ENCODE assay signal across 8 mouse cellular contexts in the genomic region with DNA sequence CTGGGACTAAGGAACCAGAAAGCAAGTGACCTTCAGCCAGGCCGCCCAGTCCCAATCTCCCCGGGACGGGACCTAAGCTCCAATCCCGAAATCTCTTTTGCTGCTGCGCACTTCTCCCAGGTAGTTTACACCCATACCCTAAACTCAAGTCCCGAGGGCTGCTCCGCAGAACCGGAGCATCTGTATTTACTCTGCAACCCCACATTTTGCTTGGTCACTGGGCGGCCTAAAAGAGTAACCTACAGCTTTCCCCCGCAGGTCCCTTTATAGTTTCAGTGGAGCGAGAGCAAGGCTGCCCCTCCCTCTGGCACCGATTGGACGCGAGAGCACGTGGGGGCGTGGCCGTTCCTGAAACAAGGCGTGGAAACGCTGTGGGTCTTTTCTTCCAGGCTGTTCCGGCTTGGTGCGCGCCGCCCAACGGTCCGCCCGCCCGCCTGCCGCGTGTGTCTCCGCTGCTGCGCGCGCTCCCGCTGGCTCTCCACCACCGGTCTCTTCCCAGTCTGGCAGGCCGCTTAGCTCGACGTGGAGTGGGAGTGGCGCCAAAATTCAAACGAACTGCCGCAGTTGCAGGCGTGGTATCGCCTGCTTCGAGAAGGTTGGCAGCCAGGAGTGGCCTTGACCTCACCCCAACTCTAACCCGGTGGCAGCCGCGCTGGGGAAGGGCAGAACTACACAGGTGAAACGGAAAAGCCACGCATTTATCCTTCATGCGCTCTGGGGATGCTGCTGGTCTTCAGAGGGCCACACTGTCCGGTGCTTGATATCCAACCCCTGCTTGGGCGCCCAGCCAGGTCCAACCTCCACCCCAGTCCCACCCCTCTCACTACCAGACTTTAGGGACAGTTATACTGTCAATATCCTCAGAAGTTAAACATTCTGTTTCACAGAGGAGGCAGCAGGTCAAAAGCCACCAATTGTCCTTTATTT. TPM values are rescaled to one million over a fixed set of nuclear protein-coding genes. Genes with fewer than 3 reads are reported as not detected.
DNase-seq lines count a peak whose midpoint lies in the region; ATAC-seq and TF ChIP-seq lines count a peak whose summit lies in the region.
"Not testable (repeated sequence)": the region's sequence is repeated elsewhere in the genome, so short reads cannot be mapped to it uniquely, and the experiment has no call there.

No protein-coding gene starts in this region.

- peak in 1 of 2 experiments; percentile 67; a peak in 2 of 4 replicates for TF ChIP-seq POLR2A in MEL (IDR thresholded peaks at IDR 0.05; ENCODE audit: control insufficient read depth in 1 of 2, insufficient read depth in 1 of 2, low read depth in 1 of 2, low read length in 2 of 2, poor library complexity in 1 of 2)
- peak; percentile 57 for TF ChIP-seq POLR2A in testis, adult 2 months (IDR thresholded peaks at IDR 0.05; ENCODE audit: control insufficient read depth, low read depth, low read length)

- TF ChIP-seq CTCF in MEL (IDR thresholded peaks at IDR 0.05 in 2 of 3, conservative IDR thresholded peaks at IDR 0.05 in 1 of 3; ENCODE audit: control insufficient read depth in 1 of 3, insufficient read depth in 1 of 3, low read depth in 2 of 3, low read length in 3 of 3, poor library complexity in 1 of 3, severe bottlenecking in 1 of 3); testis, adult 2 months (IDR thresholded peaks at IDR 0.05; ENCODE audit: control insufficient read depth, insufficient read depth, insufficient replicate concordance, low read depth, low read length): not testable (repeated sequence)

- peak overlapping the region; percentile 69 for H3K27ac ChIP-seq in MEL (ENCODE audit: control insufficient read depth, low read depth, low read length)
- not testable (repeated sequence) for H3K27ac ChIP-seq in forebrain, embryonic 16.5 days (ENCODE audit: low read length); neural tube, embryonic 14.5 days (ENCODE audit: low read depth, low read length)
- H3K27ac ChIP-seq in testis, adult 2 months (ENCODE audit: control insufficient read depth, insufficient read depth, low read depth, low read length): peak overlapping the region; percentile 97

- intact Hi-C loops in heart, postnatal 36 days (cut with DNase I): loop anchor here (5.0 kb wide), 1 partner anchor 377 kb away; the partner anchor contains the start of gene Syncrip

- H3K4me1 ChIP-seq in MEL (ENCODE audit: control insufficient read depth in 1 of 2, insufficient read depth in 2 of 2, low read length in 2 of 2); forebrain, embryonic 16.5 days (replicated peaks; ENCODE audit: control insufficient read depth, insufficient read depth, low read length); neural tube, embryonic 14.5 days (ENCODE audit: control insufficient read depth, insufficient read depth, low read length); testis, adult 2 months (ENCODE audit: control insufficient read depth, insufficient read depth, low read length): not testable (repeated sequence)

- H3K4me2 ChIP-seq in forebrain, embryonic 16.5 days (ENCODE audit: low read length): peak overlapping the region; percentile 65
- peak overlapping the region; percentile 57 for H3K4me2 ChIP-seq in neural tube, embryonic 14.5 days (ENCODE audit: low read depth, low read length)

- peak overlapping the region; percentile 73 for H3K9ac ChIP-seq in MEL (ENCODE audit: control insufficient read depth, low read depth, low read length, poor library complexity, severe bottlenecking)
- peak overlapping the region; percentile 41; the same call in 1 of the 2 replicates for H3K9ac ChIP-seq in forebrain, embryonic 16.5 days (replicated peaks; ENCODE audit: low read depth, low read length)
- H3K9ac ChIP-seq in neural tube, embryonic 14.5 days (replicated peaks; ENCODE audit: low read depth, low read length): not testable (repeated sequence)

- DNase-seq in MEL (ENCODE audit: low read depth, low spot score): peak; percentile 91
- DNase-seq in cerebellum, adult 18-20 months: peak; percentile 72 to 77
- DNase-seq in heart, postnatal 36 days: peak; percentile 80 to 83
- peak; percentile 81 to 85 for DNase-seq in layer of hippocampus, adult 18-20 months (ENCODE audit: low spot score in 2 of 2)
- DNase-seq in lung, adult 18-20 months: peak; percentile 89 to 92

- TF ChIP-seq RAD21 in MEL (IDR thresholded peaks at IDR 0.05; ENCODE audit: low read depth, low read length): not testable (repeated sequence)

- WGBS in forebrain, embryonic 16.5 days: 2% methylated on average over 47 of the region's 52 CpGs
- WGBS in neural tube, embryonic 14.5 days: 1% methylated on average over 47 of the region's 52 CpGs

- H3K27me3 ChIP-seq in MEL (ENCODE audit: control insufficient read depth in 1 of 2, insufficient read depth in 2 of 2, low read length in 2 of 2); forebrain, embryonic 16.5 days (replicated peaks; ENCODE audit: control insufficient read depth, insufficient read depth, low read length); neural tube, embryonic 14.5 days (ENCODE audit: control insufficient read depth, insufficient read depth, low read length); testis, adult 2 months (ENCODE audit: control insufficient read depth, insufficient read depth, low read length): not testable (repeated sequence)

- not testable (repeated sequence) for TF ChIP-seq EP300 in MEL (IDR thresholded peaks at IDR 0.05; ENCODE audit: low read depth in 1 of 2, low read length in 2 of 2)

- not testable (repeated sequence) for H3K36me3 ChIP-seq in MEL (ENCODE audit: control insufficient read depth in 1 of 2, insufficient read depth in 2 of 2, low read length in 2 of 2); forebrain, embryonic 16.5 days (ENCODE audit: control insufficient read depth, insufficient read depth); neural tube, embryonic 14.5 days (ENCODE audit: control insufficient read depth, insufficient read depth, low read length); testis, adult 2 months (ENCODE audit: control insufficient read depth, insufficient read depth, low read length)

- ATAC-seq in forebrain, embryonic 16.5 days: peak; percentile 99
- ATAC-seq in neural tube, embryonic 14.5 days (ENCODE audit: low read depth): peak; percentile 99

- H3K9me3 ChIP-seq in MEL (replicated peaks; ENCODE audit: insufficient read depth, low read length); forebrain, embryonic 16.5 days (ENCODE audit: control insufficient read depth, low read length); neural tube, embryonic 14.5 days (ENCODE audit: control insufficient read depth, low read length): not testable (repeated sequence)

- H3K4me3 ChIP-seq in MEL (ENCODE audit: control insufficient read depth in 1 of 2, insufficient read depth in 1 of 2, low read depth in 2 of 2, low read length in 2 of 2): peak overlapping the region; percentile 63 to 70
- peak overlapping the region; percentile 47 for H3K4me3 ChIP-seq in forebrain, embryonic 16.5 days (replicated peaks; ENCODE audit: low read length)
- peak overlapping the region; percentile 32 for H3K4me3 ChIP-seq in neural tube, embryonic 14.5 days (ENCODE audit: low read depth, low read length)
- H3K4me3 ChIP-seq in testis, adult 2 months (ENCODE audit: control insufficient read depth, low read depth, low read length): peak overlapping the region; percentile 91

- not testable (repeated sequence) for H3K79me2 ChIP-seq in MEL (ENCODE audit: control insufficient read depth, insufficient read depth, low read length, poor library complexity)

TF ChIP-seq in MEL, 35 proteins besides CTCF, POLR2A, EP300 and RAD21:
- TF ChIP-seq NELFE (IDR thresholded peaks at IDR 0.05; ENCODE audit: low read depth, low read length) (peak; percentile 48; the same call in 1 of the 2 replicates), USF1 (IDR thresholded peaks at IDR 0.05; ENCODE audit: low read depth, low read length) (0 out of 2 replicates have a peak, but pooled peaks have one; percentile 20), ELF1 (IDR thresholded peaks at IDR 0.05; ENCODE audit: low read depth, low read length) (0 out of 2 replicates have a peak, but pooled peaks have one; percentile 11), NRF1 (IDR thresholded peaks at IDR 0.05; ENCODE audit: insufficient read depth, low read depth, low read length, poor library complexity, severe bottlenecking) (peak; percentile 35; the same call in 1 of the 2 replicates), MAX (IDR thresholded peaks at IDR 0.05; ENCODE audit: low read length) (peak; percentile 56; the same call in 1 of the 2 replicates), MXI1 (IDR thresholded peaks at IDR 0.05; ENCODE audit: low read depth, low read length) (peak; percentile 38; the same call in 1 of the 2 replicates)
TF ChIP-seq in MEL: peak in this region for 6; not testable (repeated sequence) for 29.

RNA-seq across cellular contexts. Expression of gene Trim43c, which starts 19.9 kb away (rescaled TPM):
- total RNA-seq in MEL (2012; rRNA removed): not detected in 2 replicates
- polyA plus RNA-seq in MEL (2012; ENCODE audit: insufficient read depth in 1 of 2, insufficient read length in 2 of 2, low read depth in 1 of 2, low replicate concordance in 2 of 2, missing spikeins in 1 of 2): under 1 TPM in 1 of 2 experiments, not detected in 1; 0.11 TPM
- polyA plus RNA-seq in forebrain, embryonic 16.5 days (2015; fragmentation: Nextera tagmentation; extraction: Ambion mirVana): not detected in 2 replicates
- not detected for total RNA-seq in heart, postnatal 36 days (2021)
- total RNA-seq in layer of hippocampus, adult 18-20 months (2021): under 1 TPM in 1 of 2 experiments, not detected in 1; 0.23 TPM
- polyA plus RNA-seq in neural tube, embryonic 14.5 days (2014; fragmentation: Nextera tagmentation; extraction: Ambion mirVana): 0.13 TPM in 1 of 2 replicates, not detected in the other
- not detected in 2 replicates for polyA plus RNA-seq in testis, adult 2 months (2012; rRNA removed)

Comparison
In these comparisons a context has a peak if more than half of its experiments do, and no peak if none do; other contexts are left out.
1. H3K4me3 ChIP-seq: peak in every context shown above with its lines; median percentile 91 in testis, adult 2 months; 66 in MEL; 47 in forebrain, embryonic 16.5 days; 32 in neural tube, embryonic 14.5 days.